Mouse (Mus musculus) liver, embryonic 11.5 days (tissue): ENCODE results near the gene Impdh1. TPM values are rescaled to one million over a fixed set of nuclear protein-coding genes. Genes with fewer than 3 reads are reported as not detected.
"Not testable (repeated sequence)": the region's sequence is repeated elsewhere in the genome, so short reads cannot be mapped to it uniquely, and the experiment has no call there.

ENCODE experiments used
- ATAC-seq: fragments of 200-750 bp; cut with Nextera tagmentation; replicated peaks from 2 replicates; pipeline ENCODE4 v1.8.0; 2017; ENCODE audit warnings: moderate number of reproducible peaks, mild to moderate bottlenecking, moderate TSS enrichment, moderate library complexity; ENCODE audit not compliant: low FRiP score
- DNase-seq: peaks from one replicate; pipeline ENCODE4 v3.0.0-alpha.2; 2017; ENCODE audit warnings: low spot score
- H3K27ac ChIP-seq: fragments of 300-500 bp; sonication (generic); 2 replicates; pipeline ENCODE4 v1.5.1; 2014; ENCODE audit warnings: mild to moderate bottlenecking, low read depth, low read length, control low read depth
- H3K27me3 ChIP-seq: fragments of 300-500 bp; sonication (generic); replicated peaks from 2 replicates; pipeline ENCODE4 v1.6.1; 2014; ENCODE audit warnings: low read length, mixed read lengths; ENCODE audit not compliant: control insufficient read depth, insufficient read depth
- H3K36me3 ChIP-seq: fragments of 300-500 bp; sonication (generic); 2 replicates; pipeline ENCODE4 v1.6.1; 2014; ENCODE audit warnings: mild to moderate bottlenecking, low read length, moderate library complexity, mixed read lengths; ENCODE audit not compliant: control insufficient read depth, insufficient read depth
- H3K4me1 ChIP-seq: fragments of 300-500 bp; sonication (generic); replicated peaks from 2 replicates; pipeline ENCODE4 v1.6.1; 2014; ENCODE audit warnings: low read length, mixed read lengths; ENCODE audit not compliant: control insufficient read depth, insufficient read depth
- H3K4me2 ChIP-seq: fragments of 300-500 bp; sonication (generic); 2 replicates; pipeline ENCODE4 v1.6.1; 2014; ENCODE audit warnings: mild to moderate bottlenecking, control low read depth, moderate library complexity
- H3K4me3 ChIP-seq: fragments of 300-500 bp; sonication (generic); 2 replicates; pipeline ENCODE4 v1.5.1; 2014; ENCODE audit warnings: low read depth, low read length, control low read depth
- H3K9ac ChIP-seq: fragments of 300-500 bp; sonication (generic); 2 replicates; pipeline ENCODE4 v1.6.1; 2014; ENCODE audit warnings: low read depth, low read length, control low read depth
- H3K9me3 ChIP-seq: fragments of 300-500 bp; sonication (generic); 2 replicates; pipeline ENCODE4 v1.6.1; 2016; ENCODE audit warnings: low read length, inconsistent platforms, mixed read lengths; ENCODE audit not compliant: control insufficient read depth
- WGBS: fragments of 180-500 bp; shearing (Covaris S2); extraction: QIAGEN DNeasy Blood & Tissue Kit; methylation state at CpG from one replicate; pipeline ENCODE4 v1.1.7; 2014; 5-methylcytosine and 5-hydroxymethylcytosine counted together
- polyA plus RNA-seq: library from polyadenylated mRNA; unstranded; fragments of >200 nt; fragmentation: Nextera tagmentation; extraction: Ambion mirVana; gene quantifications from 2 replicates; pipeline ENCODE4 v1.2.1, GENCODE M21; 2014

The Impdh1 gene
- polyA plus RNA-seq, 1 experiment from 2014 or later = 26.7 TPM

DNA sequence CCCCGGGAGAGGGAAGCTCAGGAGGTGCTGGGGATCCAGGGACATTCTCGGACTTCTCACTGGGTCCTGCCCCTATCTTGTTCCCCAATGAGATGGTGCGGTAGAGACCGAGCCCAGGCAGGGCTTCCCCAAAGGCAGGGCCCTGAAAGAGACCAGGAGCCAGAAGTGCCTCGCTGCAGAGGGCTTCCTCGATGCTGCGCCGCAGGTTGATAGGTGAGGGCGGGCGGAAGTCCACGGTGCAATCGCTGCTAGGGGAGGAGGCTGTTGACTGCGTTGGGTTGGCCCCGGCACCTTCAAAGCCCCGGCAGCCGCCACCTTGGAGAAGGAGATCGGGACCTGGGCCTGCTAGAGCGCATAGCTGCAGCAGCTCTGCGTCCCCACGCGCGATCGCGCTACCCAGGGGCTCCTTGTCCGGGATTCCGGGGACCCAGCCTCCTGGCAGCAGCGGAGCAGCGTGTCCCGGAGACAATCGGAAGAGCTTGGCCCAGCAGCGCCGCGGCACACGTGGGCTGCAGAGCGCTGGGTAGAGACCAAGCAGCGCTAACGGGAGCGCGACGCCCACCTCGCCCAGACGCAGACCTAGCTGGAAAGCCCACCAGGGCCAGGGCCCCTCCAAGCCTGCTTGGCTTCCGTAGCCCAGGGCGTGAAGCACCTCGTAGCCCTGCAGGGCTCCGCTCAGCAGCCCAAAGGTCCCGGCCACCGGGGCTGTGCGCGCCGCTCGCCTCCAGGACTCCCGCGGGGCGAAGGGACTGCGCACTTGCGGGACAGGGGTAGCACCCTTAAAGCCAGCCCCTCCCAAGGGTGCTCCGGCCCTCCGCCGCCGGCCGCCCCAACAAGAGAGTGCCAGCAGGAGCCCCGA is 45.9 kb downstream of the Impdh1 start:
- WGBS = 1% methylated on average over 63 of the region's 63 CpGs
- DNase-seq = peak; percentile 55
- peaks cover 6% of the 10 kb centered on the region; the same call in 1 of the 2 replicates for H3K4me1 ChIP-seq
- H3K36me3 ChIP-seq = no peaks in the 10 kb centered on the region
- H3K4me2 ChIP-seq = peak overlapping the region; percentile 88
- peaks cover 78% of the 10 kb centered on the region for H3K27me3 ChIP-seq
- no peaks in the 10 kb centered on the region for H3K9me3 ChIP-seq
- no peak overlapping the region for H3K27ac ChIP-seq
- peak overlapping the region; percentile 51 for H3K4me3 ChIP-seq
- ATAC-seq = peak; percentile 27; the same call in 1 of the 2 replicates
- H3K9ac ChIP-seq = peak overlapping the region; percentile 39

DNA sequence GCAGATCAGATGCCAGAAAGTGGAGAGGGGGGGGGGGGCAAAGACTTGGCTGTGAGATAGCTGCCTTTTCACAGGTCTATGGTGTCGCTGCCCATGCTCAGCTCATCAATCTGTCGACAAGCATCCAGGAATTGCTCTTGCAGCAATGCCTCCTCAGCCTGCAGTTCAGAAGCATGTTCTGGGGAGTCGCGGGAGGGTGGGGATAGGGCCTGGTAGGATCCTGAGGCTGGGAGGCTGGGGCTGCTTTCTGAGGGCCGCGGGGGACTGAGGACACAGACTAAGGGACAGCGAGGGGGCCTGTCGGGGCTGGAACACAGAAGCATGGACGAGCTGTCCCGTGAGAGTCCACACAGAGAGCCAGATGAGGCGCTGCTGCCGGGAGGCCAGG is 46.5 kb downstream of the Impdh1 start:
- Histone ChIP-seq H3K4me3 (peak overlapping the region; percentile 51; the same call in 1 of the 2 replicates), H3K36me3 (no peaks in the 10 kb centered on the region), H3K27ac (no peak overlapping the region), H3K4me2 (peak overlapping the region; percentile 88), H3K4me1 (peaks cover 6% of the 10 kb centered on the region; the same call in 1 of the 2 replicates), H3K27me3 (peaks cover 73% of the 10 kb centered on the region), H3K9me3 (no peaks in the 10 kb centered on the region), H3K9ac (no peak overlapping the region; the same call in 1 of the 2 replicates)
- WGBS = 6% methylated on average over 12 of the region's 12 CpGs
- no peak for ATAC-seq
- no peak for DNase-seq

DNA sequence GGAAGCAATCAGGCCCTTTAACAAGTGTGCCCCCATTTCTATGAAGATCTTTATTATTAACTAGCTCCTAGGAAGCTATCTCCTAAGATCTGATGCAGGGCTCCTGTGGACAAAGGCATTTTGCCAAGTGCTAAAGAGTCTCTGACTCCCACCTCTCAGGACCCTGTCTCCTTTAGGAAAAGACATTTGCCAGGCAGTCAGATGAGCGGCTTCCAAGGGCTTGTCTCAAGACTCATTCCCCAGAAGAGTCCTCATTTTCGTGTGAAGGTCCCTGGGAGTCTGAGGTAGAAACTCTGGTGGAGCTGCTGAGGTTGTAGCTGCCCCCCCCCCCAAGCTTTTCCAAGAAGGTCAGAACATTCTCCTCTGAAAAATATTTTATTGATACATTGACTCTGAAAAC is 47.3 kb downstream of the Impdh1 start:
- no peak for ATAC-seq
- 26% methylated on average over 2 of the region's 2 CpGs for WGBS
- DNase-seq = no peak

DNA sequence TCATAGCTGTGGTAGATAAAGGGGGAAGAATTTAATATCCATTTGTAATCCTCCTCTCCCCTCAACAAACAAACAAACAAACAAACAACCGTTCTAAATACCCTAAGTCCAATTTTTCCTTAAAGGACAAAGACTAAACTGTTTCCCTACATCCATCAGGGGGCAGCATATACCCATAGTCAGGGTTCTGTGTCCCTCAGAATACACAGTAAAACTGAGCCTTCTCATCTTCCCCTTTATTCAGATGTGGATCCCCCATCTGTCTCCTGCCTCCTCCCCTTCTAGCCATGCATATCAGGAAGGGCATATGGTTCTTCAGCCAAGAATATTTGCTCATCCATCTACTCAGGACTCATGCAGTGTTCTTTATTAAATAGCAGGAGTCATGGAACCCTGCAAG is 50.0 kb downstream of the Impdh1 start:
- no peaks in the 10 kb centered on the region for H3K36me3 ChIP-seq
- no peak overlapping the region for H3K4me3 ChIP-seq
- 24% methylated on average over 1 of the region's 1 CpGs for WGBS
- peak; percentile 31 for DNase-seq
- ATAC-seq = no peak
- H3K9me3 ChIP-seq = no peaks in the 10 kb centered on the region
- no peak overlapping the region for H3K4me2 ChIP-seq
- peaks cover 13% of the 10 kb centered on the region; the same call in 1 of the 2 replicates for H3K4me1 ChIP-seq
- H3K27me3 ChIP-seq = peaks cover 38% of the 10 kb centered on the region
- no peak overlapping the region for H3K27ac ChIP-seq
- H3K9ac ChIP-seq = no peak overlapping the region

More for the DNA sequence above, 47.3 kb downstream of the Impdh1 start:
- Histone ChIP-seq H3K36me3 (no peaks in the 10 kb centered on the region), H3K27me3 (peaks cover 65% of the 10 kb centered on the region), H3K9me3 (no peaks in the 10 kb centered on the region), H3K9ac (no peak overlapping the region), H3K4me1 (peaks cover 6% of the 10 kb centered on the region; the same call in 1 of the 2 replicates), H3K4me3 (no peak overlapping the region), H3K4me2 (no peak overlapping the region), H3K27ac (no peak overlapping the region)

DNA sequence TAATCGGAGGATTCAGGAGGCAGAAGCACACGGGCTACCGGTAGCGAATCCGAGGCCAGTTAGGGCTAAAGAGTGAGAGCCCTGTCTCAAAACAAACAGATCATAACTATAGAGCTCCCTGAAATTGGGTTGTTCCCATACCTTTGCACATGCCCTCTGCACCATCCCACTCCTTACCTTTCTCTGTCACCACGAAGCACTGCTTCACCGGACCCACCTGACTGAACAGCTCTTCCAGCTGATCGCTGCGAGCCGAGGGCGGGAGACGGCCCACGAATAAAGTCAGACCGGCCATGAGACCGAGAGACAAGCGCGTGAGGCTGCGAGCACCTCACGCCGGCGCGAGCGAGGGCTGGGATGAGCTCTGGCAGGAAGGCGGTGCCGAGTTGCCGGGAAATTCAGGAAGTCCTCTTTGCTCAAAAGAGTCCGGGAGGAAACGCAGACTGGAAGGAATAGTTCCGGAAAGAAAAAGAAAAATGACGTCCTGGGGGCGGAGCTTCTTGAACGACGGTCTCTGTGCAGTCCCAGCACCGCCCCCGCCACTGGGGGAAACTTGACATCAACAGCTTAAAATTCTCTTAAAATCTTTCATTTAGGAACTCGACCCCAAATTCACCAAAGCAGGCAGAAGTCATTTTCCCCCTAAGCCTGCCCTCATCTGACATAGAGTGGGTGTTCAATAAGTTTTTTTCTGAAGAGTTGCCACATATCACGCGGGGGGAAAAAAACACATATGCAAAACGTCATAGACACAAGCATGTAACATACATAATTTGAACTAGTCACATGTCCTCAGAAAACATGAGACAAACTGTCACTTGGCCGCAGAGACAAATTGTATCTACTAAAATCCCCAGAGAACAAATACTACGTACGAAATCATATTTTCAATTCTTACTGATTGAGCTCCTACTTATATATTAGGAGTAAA is 51.6 kb downstream of the Impdh1 start, which contains the start of gene Rbm28:
Rbm28 (minus strand) TSS at position 693 of the 931 bp plus-strand sequence.
- Histone ChIP-seq H3K9me3 (no peaks in the 10 kb centered on the region), H3K4me3 (peak within 1 kb of the TSS; percentile 75), H3K27me3 (peaks cover 22% of the 10 kb centered on the region), H3K36me3 (0 out of 2 replicates have a peak, but pooled peaks cover 5% of the 10 kb centered on the region), H3K27ac (no peak within 1 kb of the TSS), H3K9ac (peak within 1 kb of the TSS; percentile 72), H3K4me2 (peak within 1 kb of the TSS; percentile 64), H3K4me1 (0 out of 2 replicates have a peak, but pooled peaks cover 7% of the 10 kb centered on the region)
- DNase-seq (peak; percentile 84), ATAC-seq (peak; percentile 85)
- 8% methylated on average over 42 of the region's 42 CpGs for WGBS

DNA sequence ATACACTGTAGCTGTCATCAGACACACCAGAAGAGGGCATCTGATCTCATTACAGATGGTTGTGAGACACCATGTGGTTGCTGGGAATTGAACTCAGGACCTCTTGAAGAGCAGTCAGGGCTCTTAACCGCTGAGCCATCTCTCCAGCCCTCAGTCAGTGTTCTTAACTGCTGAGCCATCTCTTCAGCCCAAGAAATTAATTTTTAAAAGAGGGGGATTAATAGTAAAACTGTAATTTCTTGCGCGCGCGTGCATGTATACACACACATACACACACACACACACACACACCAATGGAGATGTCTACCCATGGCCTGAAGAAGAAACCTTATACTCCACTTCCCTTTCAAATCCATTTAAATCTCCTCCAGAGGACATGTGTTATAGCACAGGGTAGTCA is 54.9 kb downstream of the Impdh1 start:
- not testable (repeated sequence) for H3K27me3 ChIP-seq, H3K9me3 ChIP-seq, H3K4me2 ChIP-seq, H3K27ac ChIP-seq, H3K4me1 ChIP-seq, H3K9ac ChIP-seq, ATAC-seq, H3K4me3 ChIP-seq
- DNase-seq = peak; percentile 20
- WGBS = 98% methylated on average over 5 of the region's 5 CpGs
- H3K36me3 ChIP-seq = peaks cover 24% of the 10 kb centered on the region; the same call in 1 of the 2 replicates

DNA sequence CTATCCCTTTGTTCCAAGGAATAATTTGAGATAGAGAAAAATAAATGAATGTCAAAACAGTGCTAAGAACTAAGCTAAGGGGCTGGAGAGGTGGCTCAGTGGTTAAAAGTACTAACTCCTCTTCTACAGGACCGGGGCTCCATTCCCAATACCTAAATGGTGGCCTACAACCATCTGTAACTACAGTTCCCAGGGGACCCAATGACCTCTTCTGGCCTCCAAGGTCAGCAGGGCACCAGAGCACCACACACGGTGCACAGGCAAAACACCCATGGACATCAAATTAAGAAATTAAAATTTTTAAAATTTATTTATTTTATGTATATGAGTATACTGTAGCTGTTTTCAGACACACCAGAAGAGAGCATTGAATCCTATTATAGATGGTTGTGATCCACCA is 55.4 kb downstream of the Impdh1 start:
- Histone ChIP-seq H3K4me3 (no peak overlapping the region), H3K9me3 (no peaks in the 10 kb centered on the region), H3K9ac (no peak overlapping the region), H3K4me2 (no peak overlapping the region), H3K36me3 (peaks cover 26% of the 10 kb centered on the region; the same call in 1 of the 2 replicates), H3K4me1 (0 out of 2 replicates have a peak, but pooled peaks cover 7% of the 10 kb centered on the region), H3K27me3 (0 out of 2 replicates have a peak, but pooled peaks cover under 1% of the 10 kb centered on the region), H3K27ac (no peak overlapping the region)
- WGBS = 87% methylated on average over 2 of the region's 2 CpGs
- no peak for DNase-seq
- ATAC-seq = no peak

DNA sequence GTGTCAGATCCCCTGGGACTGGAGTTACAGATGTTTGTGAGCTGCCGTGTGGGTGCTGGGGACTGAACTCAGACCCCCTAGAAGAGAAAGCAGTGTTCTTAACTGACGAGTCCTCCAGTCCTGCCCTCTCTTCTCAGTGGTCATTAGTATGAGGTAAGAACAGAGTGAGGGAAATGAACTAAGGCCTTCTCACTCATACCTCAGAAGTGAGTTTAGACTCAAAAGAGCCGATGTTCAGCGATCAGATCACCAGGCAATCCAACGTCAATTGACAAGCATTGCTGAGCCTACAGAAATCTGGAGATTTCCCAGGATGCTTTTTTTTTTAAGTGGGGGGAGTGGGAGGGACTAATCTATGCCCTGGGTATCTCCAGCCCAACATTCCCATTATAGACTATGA is 59.8 kb downstream of the Impdh1 start:
- no peak overlapping the region for H3K27ac ChIP-seq
- DNase-seq (no peak), ATAC-seq (no peak)
- no peaks in the 10 kb centered on the region for H3K9me3 ChIP-seq
- H3K9ac ChIP-seq = no peak overlapping the region
- no peak overlapping the region for H3K4me2 ChIP-seq
- peaks cover 46% of the 10 kb centered on the region for H3K36me3 ChIP-seq
- no peaks in the 10 kb centered on the region for H3K27me3 ChIP-seq
- no peaks in the 10 kb centered on the region for H3K4me1 ChIP-seq
- no peak overlapping the region for H3K4me3 ChIP-seq
- 94% methylated on average over 5 of the region's 5 CpGs for WGBS
